Mouse (Mus musculus): ENCODE results near the gene Ccdc141.
A peak's percentile ranks its signal among the peaks of the same experiment; 100 is the strongest.

Ccdc141 gene

GRCm38 (mm10) chr2:77114335-77114734 lies 56.1 kb downstream of the Ccdc141 start:
- DNase-seq, result no peak

- peak; percentile 16 to 18 for DNase-seq
Measured at GRCm38 (mm10) chr2:77113867-77114266, 56.6 kb downstream of the Ccdc141 start.

GRCm38 (mm10) chr2:77113026-77113425 lies 57.4 kb downstream of the Ccdc141 start:
- DNase-seq, result no peak

GRCm38 (mm10) chr2:77111095-77111494 lies 59.3 kb downstream of the Ccdc141 start:
- DNase-seq, result no peak

GRCm38 (mm10) chr2:77110365-77110764 lies 60.1 kb downstream of the Ccdc141 start:
- no peak for DNase-seq

GRCm38 (mm10) chr2:77109506-77110123 lies 60.8 kb downstream of the Ccdc141 start:
- DNase-seq, result peak; percentile 93 to 94

- peak in 1 of 2 experiments; percentile 17 for DNase-seq
Measured at GRCm38 (mm10) chr2:77108562-77108961, 61.9 kb downstream of the Ccdc141 start.

GRCm38 (mm10) chr2:77106150-77106549 lies 64.3 kb downstream of the Ccdc141 start:
- no peak for DNase-seq

GRCm38 (mm10) chr2:77105006-77105715 lies 65.3 kb downstream of the Ccdc141 start:
- no peak for DNase-seq

- no peak for DNase-seq
Measured at GRCm38 (mm10) chr2:77102516-77102915, 67.9 kb downstream of the Ccdc141 start.

- no peak for DNase-seq
Measured at GRCm38 (mm10) chr2:77099814-77100213, 70.6 kb downstream of the Ccdc141 start.

GRCm38 (mm10) chr2:77098769-77099168 lies 71.7 kb downstream of the Ccdc141 start:
- no peak for DNase-seq

- no peak for DNase-seq
Measured at GRCm38 (mm10) chr2:77091749-77092148, 78.7 kb downstream of the Ccdc141 start.

GRCm38 (mm10) chr2:77085313-77085712 lies 85.1 kb downstream of the Ccdc141 start:
- no peak for DNase-seq

- no peak for DNase-seq
Measured at GRCm38 (mm10) chr2:77084629-77085028, 85.8 kb downstream of the Ccdc141 start.

GRCm38 (mm10) chr2:77081156-77081555 lies 89.3 kb downstream of the Ccdc141 start:
- peak in 1 of 2 experiments; percentile 27 for DNase-seq

- no peak for DNase-seq
Measured at GRCm38 (mm10) chr2:77080657-77081056, 89.8 kb downstream of the Ccdc141 start.

- DNase-seq, result no peak
Measured at GRCm38 (mm10) chr2:77078746-77079145, 91.7 kb downstream of the Ccdc141 start.

GRCm38 (mm10) chr2:77074373-77074772 lies 96.1 kb downstream of the Ccdc141 start:
- peak in 1 of 2 experiments; percentile 23 for DNase-seq

GRCm38 (mm10) chr2:77073930-77074329 lies 96.5 kb downstream of the Ccdc141 start:
- DNase-seq, result peak; percentile 47 to 76

GRCm38 (mm10) chr2:77065294-77065693 lies 105.1 kb downstream of the Ccdc141 start:
- peak; percentile 76 to 79 for DNase-seq

- peak; percentile 78 to 91 for DNase-seq
Measured at GRCm38 (mm10) chr2:77061871-77062270, 108.6 kb downstream of the Ccdc141 start.

- no peak for DNase-seq
Measured at GRCm38 (mm10) chr2:77059596-77059995, 110.8 kb downstream of the Ccdc141 start.

- peak; percentile 65 to 71 for DNase-seq
Measured at GRCm38 (mm10) chr2:77056367-77056766, 114.1 kb downstream of the Ccdc141 start.
